Mouse (Mus musculus) G1E (cell line): ENCODE results near the gene Ttbk2.

ENCODE experiments used
- CTCF ChIP-seq: IDR thresholded peaks from 2 replicates; pipeline ENCODE4 v1.5.1; 2012; ENCODE audit warnings: low read depth, low read length, inconsistent platforms, mixed read lengths
- GATA1 ChIP-seq: IDR thresholded peaks from 2 replicates; pipeline ENCODE4 v1.6.1; 2012; ENCODE audit warnings: borderline replicate concordance, low read length, inconsistent platforms, mixed read lengths
- GATA2 ChIP-seq: IDR thresholded peaks from 2 replicates; pipeline ENCODE4 v1.6.1; 2012; ENCODE audit warnings: low read depth, low read length, inconsistent platforms, borderline replicate concordance
- POLR2AphosphoS5 ChIP-seq: IDR thresholded peaks from 2 replicates; pipeline ENCODE4 v1.6.1; 2012; ENCODE audit warnings: low read depth, low read length, inconsistent platforms; ENCODE audit not compliant: insufficient replicate concordance
- TAL1 ChIP-seq: conservative IDR thresholded peaks from 2 replicates; pipeline ENCODE4 v1.6.1; 2012; ENCODE audit warnings: low read depth, low read length, inconsistent platforms, mixed read lengths

GRCm38 (mm10) chr2:120700379-120700885 lies 150.0 kb downstream of the Ttbk2 start:
- no peak for TF ChIP-seq CTCF
- TF ChIP-seq GATA2: no peak
- TF ChIP-seq TAL1: no peak
- TF ChIP-seq GATA1: no peak
- TF ChIP-seq POLR2AphosphoS5: no peak
